Mouse (Mus musculus): ENCODE data around the gene Cdca7l. TPM values are rescaled to one million over a fixed set of nuclear protein-coding genes. Genes with fewer than 3 reads are reported as not detected.
"Not testable (repeated sequence)": the region's sequence is repeated elsewhere in the genome, so short reads cannot be mapped to it uniquely, and the experiment has no call there.

The Cdca7l gene
- 11.1 and 12.6 TPM in 2 replicates for polyA plus RNA-seq (2014; fragmentation: Nextera tagmentation; extraction: Ambion mirVana)

DNA sequence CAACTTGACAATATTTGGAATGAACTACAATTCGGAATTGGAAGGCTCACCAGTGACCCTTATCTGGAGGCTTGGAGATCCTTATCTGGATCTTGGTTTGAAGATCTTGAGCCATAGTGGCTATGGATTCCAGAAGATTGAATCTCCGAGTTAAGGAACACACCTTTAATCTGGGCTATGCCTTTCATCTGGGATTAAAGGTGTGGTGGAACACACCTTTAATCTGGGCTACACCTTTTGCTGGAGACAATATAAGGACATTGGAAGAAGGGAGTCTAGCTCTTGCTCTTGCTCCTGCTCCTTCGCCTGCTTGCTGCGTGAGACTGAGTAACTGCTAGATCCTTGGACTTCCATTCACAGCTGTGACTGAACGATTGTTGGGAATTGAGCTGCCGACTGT is at the start of gene Cdca7l:
Gene Cdca7l, plus strand, starts transcription at position 301 of the 400 bp plus-strand sequence.
- H3K36me3 ChIP-seq (ENCODE audit: control insufficient read depth, insufficient read depth, low read length); H3K27ac ChIP-seq (ENCODE audit: low read depth, low read length); H3K4me3 ChIP-seq (ENCODE audit: low read depth, low read length); H3K9me3 ChIP-seq (replicated peaks; ENCODE audit: control insufficient read depth, low read length); ATAC-seq; H3K9ac ChIP-seq (ENCODE audit: low read length); H3K27me3 ChIP-seq (replicated peaks; ENCODE audit: control insufficient read depth, insufficient read depth, low read length); DNase-seq (ENCODE audit: low spot score); H3K4me2 ChIP-seq (ENCODE audit: low read length): not testable (repeated sequence)
- WGBS, result no CpG with 5 or more reads among the region's 6 CpGs
- peaks cover 31% of the 10 kb centered on the region for H3K4me1 ChIP-seq (ENCODE audit: control insufficient read depth, insufficient read depth, low read length)

DNA sequence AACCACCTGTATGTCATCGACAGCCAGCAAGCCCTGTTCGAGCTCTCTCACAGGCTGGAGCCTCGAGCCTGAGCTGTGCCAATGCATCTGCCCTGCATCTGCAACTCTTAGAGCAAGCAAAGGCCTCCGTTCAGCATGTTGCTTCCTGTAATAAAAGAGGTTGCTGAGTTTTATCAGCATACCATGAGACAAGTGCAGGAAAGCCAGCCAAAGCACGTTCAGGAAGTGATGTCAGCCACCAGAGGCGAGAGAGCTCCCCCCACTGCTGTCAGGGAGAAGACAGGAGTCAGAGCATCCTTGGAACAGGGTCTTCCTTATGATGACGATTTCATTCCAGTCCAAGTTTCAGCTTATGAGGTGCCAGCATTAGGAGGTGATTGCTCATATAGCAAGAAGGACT is 48.1 kb upstream of the Cdca7l start:
- ATAC-seq, result no peak

DNA sequence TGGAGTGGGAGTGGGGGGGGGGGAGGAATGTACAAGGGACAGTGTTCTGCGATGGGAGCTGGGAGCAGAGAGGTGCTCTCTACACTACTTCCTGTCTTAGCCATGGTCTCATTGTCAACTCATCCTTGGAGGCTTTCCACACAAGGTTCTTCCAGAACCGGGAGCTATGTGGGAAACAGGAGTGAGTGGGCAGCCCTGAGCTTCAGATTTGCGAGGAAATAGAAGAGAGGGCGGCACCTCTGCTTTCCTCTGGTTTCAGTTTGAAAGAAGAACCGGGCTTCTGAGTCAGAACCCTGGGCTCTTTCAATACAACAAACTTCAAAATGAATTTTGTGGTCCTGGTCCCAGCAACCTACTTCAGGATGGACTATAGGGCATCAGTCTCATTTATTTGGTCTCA is 43.7 kb upstream of the Cdca7l start:
- Histone ChIP-seq H3K9me3 (replicated peaks; ENCODE audit: control insufficient read depth, low read length) (no peaks in the 10 kb centered on the region), H3K4me1 (ENCODE audit: control insufficient read depth, insufficient read depth, low read length) (0 out of 2 replicates have a peak, but pooled peaks cover 2% of the 10 kb centered on the region), H3K4me2 (ENCODE audit: low read length) (no peak overlapping the region), H3K9ac (ENCODE audit: low read length) (no peak overlapping the region), H3K4me3 (ENCODE audit: low read depth, low read length) (no peak overlapping the region), H3K27me3 (replicated peaks; ENCODE audit: control insufficient read depth, insufficient read depth, low read length) (no peaks in the 10 kb centered on the region), H3K27ac (ENCODE audit: low read depth, low read length) (no peak overlapping the region), H3K36me3 (ENCODE audit: control insufficient read depth, insufficient read depth, low read length) (peaks cover 8% of the 10 kb centered on the region; the same call in 1 of the 2 replicates)
- WGBS, result 91% methylated on average over 5 of the region's 5 CpGs
- ATAC-seq (no peak), DNase-seq (ENCODE audit: low spot score) (no peak)

More for the DNA sequence above, 48.1 kb upstream of the Cdca7l start:
- Histone ChIP-seq H3K4me1 (ENCODE audit: control insufficient read depth, insufficient read depth, low read length) (peaks cover 6% of the 10 kb centered on the region), H3K36me3 (ENCODE audit: control insufficient read depth, insufficient read depth, low read length) (peaks cover 8% of the 10 kb centered on the region; the same call in 1 of the 2 replicates), H3K4me2 (ENCODE audit: low read length) (no peak overlapping the region), H3K9ac (ENCODE audit: low read length) (no peak overlapping the region), H3K9me3 (replicated peaks; ENCODE audit: control insufficient read depth, low read length) (no peaks in the 10 kb centered on the region), H3K4me3 (ENCODE audit: low read depth, low read length) (no peak overlapping the region), H3K27me3 (replicated peaks; ENCODE audit: control insufficient read depth, insufficient read depth, low read length) (no peaks in the 10 kb centered on the region), H3K27ac (ENCODE audit: low read depth, low read length) (no peak overlapping the region)
- DNase-seq (ENCODE audit: low spot score), result no peak
- WGBS, result 77% methylated on average over 7 of the region's 7 CpGs

DNA sequence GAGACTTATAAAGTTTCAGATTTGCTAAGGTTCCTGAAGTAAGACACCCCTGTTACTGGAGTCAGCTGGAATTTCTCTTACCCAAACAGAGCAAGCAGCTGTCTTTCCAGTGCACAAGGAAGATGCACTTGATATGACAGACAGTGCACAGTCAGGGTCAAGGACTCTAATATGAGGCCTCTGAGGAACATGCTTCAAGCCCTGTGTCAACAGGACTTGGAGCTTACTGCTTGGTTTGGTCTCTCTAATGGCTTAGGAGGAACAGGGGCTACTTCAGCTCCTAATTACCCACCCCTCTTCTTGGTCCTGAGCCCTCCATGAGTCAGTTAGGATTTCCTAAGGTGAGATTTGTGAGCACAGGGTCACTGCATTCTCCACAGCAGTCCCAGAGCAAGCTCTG is 43.2 kb upstream of the Cdca7l start:
- Histone ChIP-seq H3K9me3 (replicated peaks; ENCODE audit: control insufficient read depth, low read length) (no peaks in the 10 kb centered on the region), H3K4me1 (ENCODE audit: control insufficient read depth, insufficient read depth, low read length) (0 out of 2 replicates have a peak, but pooled peaks cover 2% of the 10 kb centered on the region), H3K27ac (ENCODE audit: low read depth, low read length) (no peak overlapping the region), H3K4me3 (ENCODE audit: low read depth, low read length) (no peak overlapping the region), H3K36me3 (ENCODE audit: control insufficient read depth, insufficient read depth, low read length) (peaks cover 6% of the 10 kb centered on the region; the same call in 1 of the 2 replicates), H3K27me3 (replicated peaks; ENCODE audit: control insufficient read depth, insufficient read depth, low read length) (no peaks in the 10 kb centered on the region), H3K4me2 (ENCODE audit: low read length) (no peak overlapping the region), H3K9ac (ENCODE audit: low read length) (no peak overlapping the region)
- ATAC-seq (no peak), DNase-seq (ENCODE audit: low spot score) (no peak)

DNA sequence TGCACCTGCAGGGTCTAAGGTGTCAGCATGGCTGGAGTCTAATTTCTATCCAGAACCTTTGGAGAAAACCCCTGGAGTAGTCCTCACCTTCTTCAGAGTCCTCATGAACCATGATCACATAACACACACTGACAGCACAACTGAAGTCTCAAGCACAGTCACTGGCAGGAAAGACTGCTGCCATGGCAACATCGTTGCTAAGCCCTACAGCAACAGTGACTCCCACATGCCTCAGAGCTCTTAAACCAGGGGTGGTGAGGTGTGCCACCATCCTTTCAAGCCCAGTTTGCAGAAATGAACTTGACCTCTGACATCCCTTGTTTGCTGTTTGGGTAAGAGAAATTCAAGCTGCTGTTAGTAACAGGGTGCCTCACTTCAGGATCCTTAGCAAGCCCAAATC is 42.4 kb upstream of the Cdca7l start:
- H3K36me3 ChIP-seq (ENCODE audit: control insufficient read depth, insufficient read depth, low read length), result no peaks in the 10 kb centered on the region; the same call in 1 of the 2 replicates
- ATAC-seq, result peak; percentile 51
- no peaks in the 10 kb centered on the region for H3K27me3 ChIP-seq (replicated peaks; ENCODE audit: control insufficient read depth, insufficient read depth, low read length)
- no peaks in the 10 kb centered on the region for H3K9me3 ChIP-seq (replicated peaks; ENCODE audit: control insufficient read depth, low read length)
- no peak overlapping the region for H3K9ac ChIP-seq (ENCODE audit: low read length)
- H3K27ac ChIP-seq (ENCODE audit: low read depth, low read length), result no peak overlapping the region
- 0 out of 2 replicates have a peak, but pooled peaks cover 2% of the 10 kb centered on the region for H3K4me1 ChIP-seq (ENCODE audit: control insufficient read depth, insufficient read depth, low read length)
- peak; percentile 59 for DNase-seq (ENCODE audit: low spot score)
- no peak overlapping the region for H3K4me3 ChIP-seq (ENCODE audit: low read depth, low read length)
- no peak overlapping the region for H3K4me2 ChIP-seq (ENCODE audit: low read length)
- 38% methylated on average over 1 of the region's 1 CpGs for WGBS

DNA sequence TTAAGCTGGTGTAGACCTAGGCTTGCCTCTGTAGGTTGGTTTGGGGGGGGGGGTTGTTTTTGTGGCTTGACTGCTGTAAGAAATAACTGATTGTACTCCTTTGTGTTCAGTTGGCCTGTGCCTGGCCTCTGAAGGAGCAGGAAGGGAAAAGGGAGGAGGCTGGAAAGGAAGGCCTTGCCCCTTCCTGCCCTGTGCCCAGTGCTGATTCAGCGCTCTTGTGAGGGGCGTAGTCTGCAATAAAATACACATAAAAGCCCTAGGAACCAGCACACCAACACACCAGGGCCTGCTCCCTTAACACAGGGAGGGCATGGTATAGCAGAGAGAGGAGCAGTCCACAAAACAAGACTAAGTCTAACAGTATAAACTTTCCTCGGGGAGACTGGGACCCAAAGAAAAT is 40.8 kb upstream of the Cdca7l start:
- H3K9ac ChIP-seq (ENCODE audit: low read length), result no peak overlapping the region
- no peak overlapping the region for H3K27ac ChIP-seq (ENCODE audit: low read depth, low read length)
- 93% methylated on average over 3 of the region's 3 CpGs for WGBS
- H3K4me3 ChIP-seq (ENCODE audit: low read depth, low read length), result no peak overlapping the region
- DNase-seq (ENCODE audit: low spot score) (no peak), ATAC-seq (no peak)
- no peak overlapping the region for H3K4me2 ChIP-seq (ENCODE audit: low read length)
- no peaks in the 10 kb centered on the region for H3K27me3 ChIP-seq (replicated peaks; ENCODE audit: control insufficient read depth, insufficient read depth, low read length)
- H3K36me3 ChIP-seq (ENCODE audit: control insufficient read depth, insufficient read depth, low read length), result no peaks in the 10 kb centered on the region
- H3K4me1 ChIP-seq (ENCODE audit: control insufficient read depth, insufficient read depth, low read length), result 0 out of 2 replicates have a peak, but pooled peaks cover 2% of the 10 kb centered on the region
- no peaks in the 10 kb centered on the region for H3K9me3 ChIP-seq (replicated peaks; ENCODE audit: control insufficient read depth, low read length)

DNA sequence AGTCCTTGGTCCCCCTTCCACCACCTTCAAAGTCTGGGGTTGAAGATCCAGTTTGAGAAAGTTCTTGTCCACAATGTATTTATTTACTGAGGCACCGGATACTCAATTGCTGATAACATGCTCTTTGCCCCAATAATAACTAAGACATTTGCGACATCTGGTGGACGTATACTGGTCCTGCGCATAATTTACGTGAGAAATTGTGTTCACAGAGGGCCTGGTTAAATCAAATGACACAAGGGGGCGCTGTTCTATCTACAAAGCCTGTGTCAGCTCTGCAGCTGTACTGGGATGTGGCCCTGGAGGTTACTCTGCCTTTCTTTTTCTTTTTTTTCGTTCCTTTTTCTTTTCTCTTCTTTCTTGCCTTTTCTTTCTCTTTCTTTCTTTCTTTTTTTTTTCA is 39.2 kb upstream of the Cdca7l start:
- Histone ChIP-seq H3K9ac (ENCODE audit: low read length) (no peak overlapping the region), H3K4me3 (ENCODE audit: low read depth, low read length) (no peak overlapping the region), H3K9me3 (replicated peaks; ENCODE audit: control insufficient read depth, low read length) (no peaks in the 10 kb centered on the region), H3K4me1 (ENCODE audit: control insufficient read depth, insufficient read depth, low read length) (0 out of 2 replicates have a peak, but pooled peaks cover 2% of the 10 kb centered on the region), H3K27me3 (replicated peaks; ENCODE audit: control insufficient read depth, insufficient read depth, low read length) (no peaks in the 10 kb centered on the region), H3K36me3 (ENCODE audit: control insufficient read depth, insufficient read depth, low read length) (no peaks in the 10 kb centered on the region), H3K27ac (ENCODE audit: low read depth, low read length) (no peak overlapping the region), H3K4me2 (ENCODE audit: low read length) (no peak overlapping the region)
- 7% methylated on average over 7 of the region's 7 CpGs for WGBS
- DNase-seq (ENCODE audit: low spot score) (peak; percentile 96), ATAC-seq (peak; percentile 71)

DNA sequence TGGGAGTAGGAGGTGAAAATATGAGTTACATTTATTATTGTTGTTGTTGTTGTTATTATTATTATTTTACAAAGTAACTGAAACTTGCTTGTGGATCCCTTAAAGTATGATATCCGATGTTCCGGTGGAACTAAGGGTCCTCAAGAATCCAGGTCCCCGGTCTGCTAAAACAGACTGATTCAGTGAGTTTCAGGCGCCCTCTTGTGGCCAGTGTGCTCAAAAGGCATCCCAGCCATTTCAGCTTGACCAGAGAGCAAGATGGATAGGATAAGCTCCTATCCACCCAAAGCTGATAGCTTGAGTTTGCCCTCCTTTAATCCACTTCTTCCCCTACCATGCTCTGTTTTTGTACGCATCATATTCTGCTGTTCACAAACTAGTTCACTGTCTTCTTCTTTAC is 35.0 kb upstream of the Cdca7l start:
- 6% methylated on average over 5 of the region's 5 CpGs for WGBS
- H3K4me3 ChIP-seq (ENCODE audit: low read depth, low read length), result no peak overlapping the region
- H3K9me3 ChIP-seq (replicated peaks; ENCODE audit: control insufficient read depth, low read length), result no peaks in the 10 kb centered on the region
- H3K27me3 ChIP-seq (replicated peaks; ENCODE audit: control insufficient read depth, insufficient read depth, low read length), result no peaks in the 10 kb centered on the region
- H3K27ac ChIP-seq (ENCODE audit: low read depth, low read length), result no peak overlapping the region
- H3K36me3 ChIP-seq (ENCODE audit: control insufficient read depth, insufficient read depth, low read length), result no peaks in the 10 kb centered on the region
- no peak overlapping the region for H3K4me2 ChIP-seq (ENCODE audit: low read length)
- H3K9ac ChIP-seq (ENCODE audit: low read length), result no peak overlapping the region
- DNase-seq (ENCODE audit: low spot score) (peak; percentile 93), ATAC-seq (0 out of 2 replicates have a peak, but pooled peaks have one; percentile 28)
- H3K4me1 ChIP-seq (ENCODE audit: control insufficient read depth, insufficient read depth, low read length), result no peaks in the 10 kb centered on the region

DNA sequence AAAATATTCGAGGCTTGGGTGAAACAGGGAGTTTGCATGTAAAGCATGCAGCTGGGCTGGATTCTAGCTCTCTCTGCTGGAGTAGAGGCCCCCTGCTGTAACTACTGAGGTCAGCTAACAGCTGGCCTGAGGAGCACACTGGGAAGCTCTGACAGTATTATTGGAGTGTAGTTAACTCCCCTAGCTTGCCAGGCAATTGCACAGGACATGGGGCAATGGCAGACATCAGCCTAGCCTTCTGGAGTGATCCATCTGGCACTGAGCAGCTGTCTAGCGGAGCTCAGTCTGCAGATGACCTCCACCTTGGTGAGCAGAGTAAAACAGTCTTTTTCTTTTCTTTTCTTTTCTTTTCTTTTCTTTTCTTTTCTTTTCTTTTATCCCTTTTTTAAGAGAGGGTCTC is 33.9 kb upstream of the Cdca7l start:
- Histone ChIP-seq H3K27ac (ENCODE audit: low read depth, low read length) (no peak overlapping the region), H3K9ac (ENCODE audit: low read length) (no peak overlapping the region), H3K4me2 (ENCODE audit: low read length) (no peak overlapping the region), H3K4me3 (ENCODE audit: low read depth, low read length) (no peak overlapping the region), H3K36me3 (ENCODE audit: control insufficient read depth, insufficient read depth, low read length) (no peaks in the 10 kb centered on the region), H3K4me1 (ENCODE audit: control insufficient read depth, insufficient read depth, low read length) (no peaks in the 10 kb centered on the region), H3K9me3 (replicated peaks; ENCODE audit: control insufficient read depth, low read length) (no peaks in the 10 kb centered on the region), H3K27me3 (replicated peaks; ENCODE audit: control insufficient read depth, insufficient read depth, low read length) (no peaks in the 10 kb centered on the region)
- ATAC-seq (no peak), DNase-seq (ENCODE audit: low spot score) (no peak)
- 33% methylated on average over 2 of the region's 2 CpGs for WGBS
